Mouse (Mus musculus): ENCODE measurements at regions not wholly inside any gene's neighbourhood (a gene's known extent, or its start where the extent isn't known, plus 50 kb on each side); places are given as distances from the start of the nearest gene placed in this dataset.

- TF ChIP-seq CTCF (IDR thresholded peaks at IDR 0.05; ENCODE audit: low read depth, low read length) (no peak), EP300 (IDR thresholded peaks at IDR 0.05; ENCODE audit: insufficient read depth, low read depth, low read length) (no peak), POLR2A (IDR thresholded peaks at IDR 0.05; ENCODE audit: insufficient read depth, low read length) (no peak)
These were observed 121.9 kb downstream of the Cbln1 start for GRCm38 (mm10) chr8:87350471-87350870.
